Mouse (Mus musculus) midbrain, embryonic 13.5 days (tissue): ENCODE data around the gene 4930404H24Rik. TPM values are rescaled to one million over a fixed set of nuclear protein-coding genes. Genes with fewer than 3 reads are reported as not detected.

ENCODE experiments used
- ATAC-seq: fragments of 200-750 bp; cut with Nextera tagmentation; 2 replicates; pipeline ENCODE4 v1.8.0; 2017; ENCODE audit warnings: mild to moderate bottlenecking, moderate TSS enrichment, moderate library complexity
- H3K27ac ChIP-seq: fragments of 300-500 bp; sonication (generic); 2 replicates; pipeline ENCODE4 v1.5.1; 2015; ENCODE audit warnings: inconsistent platforms, mild to moderate bottlenecking, moderate library complexity
- H3K27me3 ChIP-seq: fragments of 300-500 bp; sonication (generic); 2 replicates; pipeline ENCODE4 v1.6.1; 2015; ENCODE audit warnings: mild to moderate bottlenecking, inconsistent platforms
- H3K36me3 ChIP-seq: fragments of 300-500 bp; sonication (generic); 2 replicates; pipeline ENCODE4 v1.6.1; 2015; ENCODE audit warnings: mild to moderate bottlenecking, inconsistent platforms
- H3K4me1 ChIP-seq: fragments of 300-500 bp; sonication (generic); replicated peaks from 2 replicates; pipeline ENCODE4 v1.6.1; 2015; ENCODE audit warnings: inconsistent platforms
- H3K4me2 ChIP-seq: fragments of 300-500 bp; sonication (generic); replicated peaks from 2 replicates; pipeline ENCODE4 v1.6.1; 2015; ENCODE audit warnings: moderate library complexity, mild to moderate bottlenecking, inconsistent platforms
- H3K4me3 ChIP-seq: fragments of 300-500 bp; sonication (generic); replicated peaks from 2 replicates; pipeline ENCODE4 v1.5.1; 2015; ENCODE audit warnings: mild to moderate bottlenecking, inconsistent platforms
- H3K9ac ChIP-seq: fragments of 300-500 bp; sonication (generic); replicated peaks from 2 replicates; pipeline ENCODE4 v1.6.1; 2015; ENCODE audit warnings: mild to moderate bottlenecking, inconsistent platforms
- H3K9me3 ChIP-seq: fragments of 300-500 bp; sonication (generic); 2 replicates; pipeline ENCODE4 v1.6.1; 2016; ENCODE audit warnings: mild to moderate bottlenecking, inconsistent platforms
- WGBS: fragments of 180-500 bp; shearing (Covaris S2); methylation state at CpG from one replicate; pipeline ENCODE4 v1.1.7; 2015; 5-methylcytosine and 5-hydroxymethylcytosine counted together
- polyA plus RNA-seq: library from polyadenylated mRNA; unstranded; fragments of >200 nt; fragmentation: Nextera tagmentation; extraction: Ambion mirVana; gene quantifications from 2 replicates; pipeline ENCODE4 v1.2.1, GENCODE M21; 2015

The 4930404H24Rik gene
- polyA plus RNA-seq, 1 experiment from 2014 or later = not detected

DNA sequence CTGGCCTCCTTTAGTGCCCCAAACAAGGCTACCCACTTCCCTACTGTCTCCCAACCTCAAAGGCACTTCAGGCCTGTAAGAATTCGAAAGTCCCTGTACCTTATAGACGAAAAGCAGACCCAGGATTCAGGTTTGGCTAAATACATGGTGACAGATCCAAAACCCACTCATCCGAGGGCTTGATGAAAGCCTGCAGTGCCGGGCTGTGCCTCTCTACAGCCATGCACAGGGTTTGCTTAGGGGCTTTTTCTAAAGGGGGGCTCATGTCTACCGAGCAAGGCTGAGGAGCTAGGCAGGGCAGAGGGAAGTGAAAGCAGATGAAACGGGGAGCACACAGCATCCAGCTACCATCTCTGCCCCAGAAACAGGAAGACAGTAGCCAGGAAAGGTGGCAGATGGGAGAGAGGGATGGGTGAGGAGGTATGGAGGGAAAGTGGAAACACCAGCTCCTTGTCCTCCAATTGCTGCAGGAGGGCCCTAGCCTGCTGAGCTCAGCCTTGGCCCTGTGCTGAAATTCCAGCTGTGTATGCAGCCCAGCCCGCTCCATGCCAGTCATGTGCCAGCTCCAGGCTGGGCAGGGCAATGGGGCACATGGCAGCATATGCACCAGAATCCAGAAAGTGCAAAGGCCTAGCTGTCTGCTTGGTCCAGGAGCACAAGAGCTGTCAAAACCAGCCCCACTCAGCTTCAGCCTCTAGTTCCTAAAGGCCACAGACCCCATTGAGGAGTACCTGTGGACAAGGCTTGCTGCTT lies 11.3 kb upstream of the 4930404H24Rik start:
- WGBS = 69% methylated on average over 7 of the region's 7 CpGs
- no peaks in the 10 kb centered on the region for H3K9me3 ChIP-seq
- 0 out of 2 replicates have a peak overlapping the region, but pooled peaks have one; percentile 16 for H3K9ac ChIP-seq
- H3K27ac ChIP-seq = no peak overlapping the region
- no peak overlapping the region for H3K4me3 ChIP-seq
- no peak for ATAC-seq
- H3K36me3 ChIP-seq = no peaks in the 10 kb centered on the region
- 0 out of 2 replicates have a peak, but pooled peaks cover 3% of the 10 kb centered on the region for H3K27me3 ChIP-seq
- H3K4me2 ChIP-seq = no peak overlapping the region
- H3K4me1 ChIP-seq = peaks cover 47% of the 10 kb centered on the region

DNA sequence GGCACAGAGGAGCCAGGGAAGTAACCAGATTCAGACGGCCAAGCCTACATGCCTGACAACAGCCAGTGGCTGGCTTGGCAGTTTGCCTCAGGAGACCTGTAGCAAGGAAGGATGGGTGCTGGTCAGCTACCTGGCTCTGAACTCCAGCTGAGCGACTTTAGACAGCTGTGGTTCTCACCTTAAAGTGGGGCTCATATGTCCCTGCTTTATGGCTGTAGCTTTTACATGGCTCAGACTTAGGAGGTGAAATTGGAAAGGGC lies 10.8 kb upstream of the 4930404H24Rik start:
- H3K9me3 ChIP-seq = no peaks in the 10 kb centered on the region
- H3K36me3 ChIP-seq = no peaks in the 10 kb centered on the region
- 0 out of 2 replicates have a peak, but pooled peaks cover 3% of the 10 kb centered on the region for H3K27me3 ChIP-seq
- H3K4me1 ChIP-seq = peaks cover 45% of the 10 kb centered on the region
- ATAC-seq = no peak
- 74% methylated on average over 2 of the region's 2 CpGs for WGBS
- no peak overlapping the region for H3K4me3 ChIP-seq
- no peak overlapping the region for H3K9ac ChIP-seq
- no peak overlapping the region for H3K4me2 ChIP-seq
- H3K27ac ChIP-seq = no peak overlapping the region

DNA sequence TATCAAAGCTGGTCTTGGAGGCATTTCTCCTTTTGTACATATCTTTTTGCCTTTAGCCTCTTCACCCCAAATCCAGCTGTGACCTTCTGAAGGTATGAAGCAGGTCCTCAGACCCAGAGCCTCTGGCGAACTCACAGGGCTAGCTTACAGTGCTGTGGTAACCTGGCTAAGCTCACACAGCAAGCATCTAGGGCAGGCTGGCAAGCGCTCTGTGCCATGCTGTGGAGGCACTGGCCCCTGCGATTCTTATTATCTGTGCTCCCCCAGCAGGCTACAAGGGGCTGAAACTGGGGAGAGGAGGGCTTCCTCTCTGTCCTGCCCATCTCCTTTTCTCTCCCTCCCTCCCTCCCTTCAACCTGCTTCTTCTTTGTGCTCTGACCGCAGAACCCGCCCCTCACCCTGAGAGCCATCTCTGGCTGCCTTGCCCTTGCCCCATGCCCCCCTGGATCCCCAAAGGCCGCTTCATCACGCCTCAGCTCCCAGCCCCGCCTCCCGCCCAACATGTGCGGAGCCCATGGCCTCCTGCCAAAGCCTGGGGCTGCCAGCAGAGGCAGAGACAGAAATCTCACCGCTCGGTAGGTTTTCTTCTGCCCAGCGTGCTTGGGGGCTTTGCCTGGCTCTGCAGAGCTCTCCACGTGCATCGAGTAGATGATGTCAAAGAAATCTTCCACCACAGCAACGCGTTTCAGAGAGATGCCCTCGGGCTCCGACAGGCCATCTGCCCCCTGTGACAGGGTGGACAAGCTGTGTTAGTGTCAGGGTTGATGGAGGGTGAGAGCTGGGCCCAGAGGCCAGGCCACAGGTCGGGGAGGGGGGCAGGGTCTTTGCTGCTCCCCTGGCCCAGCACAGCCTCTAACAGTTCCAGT lies 9.2 kb upstream of the 4930404H24Rik start:
- Histone ChIP-seq H3K27me3 (0 out of 2 replicates have a peak, but pooled peaks cover 3% of the 10 kb centered on the region), H3K4me2 (peak overlapping the region; percentile 32), H3K9me3 (no peaks in the 10 kb centered on the region), H3K4me3 (no peak overlapping the region; the same call in 1 of the 2 replicates), H3K4me1 (peaks cover 44% of the 10 kb centered on the region), H3K36me3 (no peaks in the 10 kb centered on the region), H3K9ac (peak overlapping the region; percentile 55), H3K27ac (peak overlapping the region; percentile 93)
- WGBS = 8% methylated on average over 20 of the region's 20 CpGs
- ATAC-seq = peak; percentile 74

DNA sequence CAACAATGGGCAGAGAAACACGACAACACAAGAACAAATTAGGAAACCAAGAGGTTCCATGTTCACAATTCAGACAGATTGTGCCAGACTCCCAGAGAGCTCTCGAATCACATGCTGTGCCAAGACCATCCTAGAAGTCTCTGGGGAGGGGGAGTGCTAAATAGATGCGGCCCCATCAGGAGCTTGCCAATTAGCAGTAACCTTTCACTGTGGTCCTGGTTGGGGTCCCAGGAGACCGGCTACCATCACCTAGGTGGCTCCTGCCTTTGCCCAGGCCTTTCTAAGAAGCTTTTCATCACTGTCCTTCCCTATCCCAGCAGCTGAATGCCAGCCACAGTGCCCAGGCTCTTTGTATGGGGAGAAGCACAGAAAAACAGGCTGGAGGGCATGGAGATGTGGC lies 8.5 kb upstream of the 4930404H24Rik start:
- Histone ChIP-seq H3K27ac (peak overlapping the region; percentile 93), H3K36me3 (no peaks in the 10 kb centered on the region), H3K4me1 (peaks cover 43% of the 10 kb centered on the region), H3K4me3 (no peak overlapping the region), H3K4me2 (peak overlapping the region; percentile 32; the same call in 1 of the 2 replicates), H3K27me3 (peaks cover 3% of the 10 kb centered on the region; the same call in 1 of the 2 replicates), H3K9me3 (no peaks in the 10 kb centered on the region), H3K9ac (peak overlapping the region; percentile 55)
- WGBS = 34% methylated on average over 4 of the region's 4 CpGs
- ATAC-seq = 0 out of 2 replicates have a peak, but pooled peaks have one; percentile 6

- peaks cover 27% of the 10 kb centered on the region for H3K27me3 ChIP-seq
- no peak overlapping the region for H3K4me3 ChIP-seq
- 82% methylated on average over 1 of the region's 1 CpGs for WGBS
- no peak for ATAC-seq
- H3K9me3 ChIP-seq = no peaks in the 10 kb centered on the region
- H3K9ac ChIP-seq = no peak overlapping the region
- H3K36me3 ChIP-seq = no peaks in the 10 kb centered on the region
- H3K4me2 ChIP-seq = no peak overlapping the region
- H3K4me1 ChIP-seq = peaks cover 46% of the 10 kb centered on the region
- no peak overlapping the region for H3K27ac ChIP-seq
These were observed 2.5 kb upstream of the 4930404H24Rik start for GRCm38 (mm10) chr2:153490116-153490515.

DNA sequence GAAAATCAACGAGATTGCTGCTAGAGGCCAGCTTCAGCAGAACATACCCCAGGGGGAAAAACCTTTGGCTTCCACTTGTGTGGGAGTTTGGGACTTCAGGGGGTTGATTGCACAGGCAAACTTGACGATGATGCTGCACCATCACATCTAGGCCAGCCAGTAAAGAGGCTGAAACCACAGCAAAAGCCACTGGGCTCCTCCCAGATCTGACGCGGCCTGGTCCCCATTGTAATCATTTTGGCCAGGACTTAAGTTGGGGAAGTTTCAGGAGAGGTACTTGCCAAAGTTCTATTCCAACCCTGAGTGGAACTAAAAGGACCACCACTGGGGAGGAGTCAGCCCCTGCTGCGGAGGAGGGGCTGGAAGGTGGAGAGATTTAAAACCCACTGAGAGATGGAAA lies 1.6 kb upstream of the 4930404H24Rik start:
- H3K4me2 ChIP-seq = peak overlapping the region; percentile 86; the same call in 1 of the 2 replicates
- no peaks in the 10 kb centered on the region for H3K36me3 ChIP-seq
- peak overlapping the region; percentile 97; the same call in 1 of the 2 replicates for H3K27ac ChIP-seq
- no peak overlapping the region for H3K4me3 ChIP-seq
- peaks cover 48% of the 10 kb centered on the region for H3K4me1 ChIP-seq
- no peak overlapping the region for H3K9ac ChIP-seq
- peaks cover 28% of the 10 kb centered on the region for H3K27me3 ChIP-seq
- 17% methylated on average over 5 of the region's 5 CpGs for WGBS
- ATAC-seq = no peak
- H3K9me3 ChIP-seq = no peaks in the 10 kb centered on the region

DNA sequence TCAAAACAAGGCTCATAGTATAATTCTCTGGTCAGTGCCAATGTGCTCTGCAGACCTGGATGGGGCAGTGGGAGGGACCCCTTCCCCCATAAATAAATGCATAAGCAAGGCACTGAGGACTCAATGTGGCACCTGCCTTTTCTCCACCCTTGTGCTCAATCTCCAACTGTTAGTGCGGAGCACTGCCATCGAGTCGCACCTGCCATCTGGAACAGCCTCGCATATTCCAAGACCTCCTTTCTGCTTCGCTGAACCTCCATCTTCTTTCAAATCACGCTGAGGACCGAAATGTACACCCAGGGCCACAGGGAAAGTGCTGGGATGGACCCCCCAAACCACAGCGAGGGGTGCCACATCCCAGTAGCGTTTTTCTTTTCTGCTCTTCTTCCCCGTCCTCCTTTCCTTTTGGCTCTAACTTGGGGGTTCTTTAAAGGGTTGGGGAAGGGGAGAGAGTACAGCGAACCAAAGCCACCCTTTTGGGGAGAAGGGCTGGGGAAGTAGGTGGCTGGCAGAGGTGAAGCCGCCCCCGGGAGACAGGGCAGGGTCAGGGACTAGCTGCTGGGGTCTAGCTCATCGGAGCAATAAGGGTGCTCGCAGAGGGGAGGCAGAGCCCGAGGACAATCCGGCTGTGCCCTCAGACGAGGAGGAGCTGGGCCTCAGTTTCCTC lies 945 bp upstream of the 4930404H24Rik start:
- WGBS = 8% methylated on average over 18 of the region's 18 CpGs
- Histone ChIP-seq H3K9me3 (no peaks in the 10 kb centered on the region), H3K27ac (peak overlapping the region; percentile 97), H3K4me2 (peak overlapping the region; percentile 86), H3K36me3 (no peaks in the 10 kb centered on the region), H3K4me3 (peak overlapping the region; percentile 52), H3K4me1 (peaks cover 55% of the 10 kb centered on the region), H3K9ac (peak overlapping the region; percentile 77), H3K27me3 (peaks cover 30% of the 10 kb centered on the region)
- peak; percentile 15; the same call in 1 of the 2 replicates for ATAC-seq

GRCm38 (mm10) chr2:153492179-153492517 lies 442 bp upstream of the 4930404H24Rik start:
- Histone ChIP-seq H3K9ac (peak overlapping the region; percentile 77), H3K27me3 (peaks cover 30% of the 10 kb centered on the region), H3K9me3 (no peaks in the 10 kb centered on the region), H3K4me1 (peaks cover 60% of the 10 kb centered on the region), H3K4me2 (peak overlapping the region; percentile 86), H3K4me3 (peak overlapping the region; percentile 52), H3K36me3 (no peaks in the 10 kb centered on the region), H3K27ac (peak overlapping the region; percentile 97)
- 0% methylated on average over 24 of the region's 24 CpGs for WGBS
- peak; percentile 46 for ATAC-seq

- H3K9ac ChIP-seq = peak overlapping the region; percentile 77
- 23% methylated on average over 2 of the region's 2 CpGs for WGBS
These were observed 772 bp downstream of the 4930404H24Rik start for GRCm38 (mm10) chr2:153493393-153493731.

GRCm38 (mm10) chr2:153493781-153494292 lies 1.2 kb downstream of the 4930404H24Rik start:
- Histone ChIP-seq H3K9me3 (no peaks in the 10 kb centered on the region), H3K36me3 (no peaks in the 10 kb centered on the region), H3K4me3 (no peak overlapping the region), H3K9ac (0 out of 2 replicates have a peak overlapping the region, but pooled peaks have one; percentile 77), H3K4me1 (peaks cover 72% of the 10 kb centered on the region), H3K4me2 (peak overlapping the region; percentile 86), H3K27ac (peak overlapping the region; percentile 97), H3K27me3 (peaks cover 37% of the 10 kb centered on the region)
- ATAC-seq = no peak
- WGBS = 18% methylated on average over 6 of the region's 6 CpGs

More at GRCm38 (mm10) chr2:153493393-153493731, 772 bp downstream of the 4930404H24Rik start:
- peaks cover 72% of the 10 kb centered on the region for H3K4me1 ChIP-seq
- H3K36me3 ChIP-seq = no peaks in the 10 kb centered on the region
- H3K4me2 ChIP-seq = peak overlapping the region; percentile 86
- ATAC-seq = no peak
- peak overlapping the region; percentile 52 for H3K4me3 ChIP-seq
- peaks cover 32% of the 10 kb centered on the region for H3K27me3 ChIP-seq
- H3K27ac ChIP-seq = peak overlapping the region; percentile 97
- H3K9me3 ChIP-seq = no peaks in the 10 kb centered on the region

- H3K4me2 ChIP-seq = peak overlapping the region; percentile 86; the same call in 1 of the 2 replicates
- H3K4me1 ChIP-seq = peaks cover 72% of the 10 kb centered on the region
- 27% methylated on average over 9 of the region's 9 CpGs for WGBS
- H3K27ac ChIP-seq = peak overlapping the region; percentile 97
- no peak for ATAC-seq
- H3K9me3 ChIP-seq = no peaks in the 10 kb centered on the region
- H3K4me3 ChIP-seq = no peak overlapping the region
- H3K27me3 ChIP-seq = peaks cover 38% of the 10 kb centered on the region
- H3K36me3 ChIP-seq = no peaks in the 10 kb centered on the region
- H3K9ac ChIP-seq = peak overlapping the region; percentile 37; the same call in 1 of the 2 replicates
These were observed 1.8 kb downstream of the 4930404H24Rik start for GRCm38 (mm10) chr2:153494293-153494811.
